Mouse (Mus musculus): ENCODE results near the gene Slc25a25. TPM values are rescaled to one million over a fixed set of nuclear protein-coding genes. Genes with fewer than 3 reads are reported as not detected.
"Not testable (repeated sequence)": the region's sequence is repeated elsewhere in the genome, so short reads cannot be mapped to it uniquely, and the experiment has no call there.

Gene Slc25a25
- polyA plus RNA-seq, 1 experiment: 6.9 TPM

GRCm38 (mm10) chr2:32487124-32487623, 35.9 kb upstream of the Slc25a25 start:
- H3K27ac ChIP-seq (ENCODE audit: insufficient read depth, low read depth, low read length): no peak overlapping the region
- no peaks in the 10 kb centered on the region for H3K4me1 ChIP-seq (ENCODE audit: control insufficient read depth, insufficient read depth, low read length)
- H3K4me3 ChIP-seq (ENCODE audit: insufficient read depth, low read length): no peak overlapping the region
- peak; percentile 96 for TF ChIP-seq CTCF (IDR thresholded peaks at IDR 0.05; ENCODE audit: low read depth, low read length)
- TF ChIP-seq POLR2A (IDR thresholded peaks at IDR 0.05; ENCODE audit: borderline replicate concordance, low read depth, low read length): no peak

- TF ChIP-seq CTCF (IDR thresholded peaks at IDR 0.05; ENCODE audit: low read depth, low read length) (no peak), POLR2A (IDR thresholded peaks at IDR 0.05; ENCODE audit: borderline replicate concordance, low read depth, low read length) (no peak)
- H3K4me3 ChIP-seq (ENCODE audit: insufficient read depth, low read length): no peak overlapping the region
- H3K4me1 ChIP-seq (ENCODE audit: control insufficient read depth, insufficient read depth, low read length): no peaks in the 10 kb centered on the region
- H3K27ac ChIP-seq (ENCODE audit: insufficient read depth, low read depth, low read length): no peak overlapping the region
Observed at GRCm38 (mm10) chr2:32486155-32486554, 34.9 kb upstream of the Slc25a25 start.

- Histone ChIP-seq H3K4me3 (ENCODE audit: insufficient read depth, low read length) (no peak overlapping the region), H3K27ac (ENCODE audit: insufficient read depth, low read depth, low read length) (no peak overlapping the region), H3K4me1 (ENCODE audit: control insufficient read depth, insufficient read depth, low read length) (no peaks in the 10 kb centered on the region)
- TF ChIP-seq CTCF (IDR thresholded peaks at IDR 0.05; ENCODE audit: low read depth, low read length) (no peak), POLR2A (IDR thresholded peaks at IDR 0.05; ENCODE audit: borderline replicate concordance, low read depth, low read length) (no peak)
Observed at GRCm38 (mm10) chr2:32485751-32486150, 34.5 kb upstream of the Slc25a25 start.

- Histone ChIP-seq H3K4me3 (ENCODE audit: insufficient read depth, low read length) (no peak overlapping the region), H3K4me1 (ENCODE audit: control insufficient read depth, insufficient read depth, low read length) (no peaks in the 10 kb centered on the region), H3K27ac (ENCODE audit: insufficient read depth, low read depth, low read length) (no peak overlapping the region)
- TF ChIP-seq CTCF (IDR thresholded peaks at IDR 0.05; ENCODE audit: low read depth, low read length) (no peak), POLR2A (IDR thresholded peaks at IDR 0.05; ENCODE audit: borderline replicate concordance, low read depth, low read length) (no peak)
Observed at GRCm38 (mm10) chr2:32484933-32485332, 33.7 kb upstream of the Slc25a25 start.

GRCm38 (mm10) chr2:32483179-32483875, 32.1 kb upstream of the Slc25a25 start:
- Histone ChIP-seq H3K4me3 (ENCODE audit: insufficient read depth, low read length) (no peak overlapping the region), H3K4me1 (ENCODE audit: control insufficient read depth, insufficient read depth, low read length) (peaks cover 3% of the 10 kb centered on the region; the same call in 1 of the 2 replicates), H3K27ac (ENCODE audit: insufficient read depth, low read depth, low read length) (no peak overlapping the region)
- TF ChIP-seq POLR2A (IDR thresholded peaks at IDR 0.05; ENCODE audit: borderline replicate concordance, low read depth, low read length) (no peak), CTCF (IDR thresholded peaks at IDR 0.05; ENCODE audit: low read depth, low read length) (no peak)

- no peak for TF ChIP-seq CTCF (IDR thresholded peaks at IDR 0.05; ENCODE audit: low read depth, low read length)
- TF ChIP-seq POLR2A (IDR thresholded peaks at IDR 0.05; ENCODE audit: borderline replicate concordance, low read depth, low read length): no peak
- Histone ChIP-seq H3K27ac (ENCODE audit: insufficient read depth, low read depth, low read length) (no peak overlapping the region), H3K4me3 (ENCODE audit: insufficient read depth, low read length) (no peak overlapping the region), H3K4me1 (ENCODE audit: control insufficient read depth, insufficient read depth, low read length) (peaks cover 3% of the 10 kb centered on the region; the same call in 1 of the 2 replicates)
Observed at GRCm38 (mm10) chr2:32482351-32482750, 31.1 kb upstream of the Slc25a25 start.

- not testable (repeated sequence) for H3K4me1 ChIP-seq (ENCODE audit: control insufficient read depth, insufficient read depth, low read length); H3K27ac ChIP-seq (ENCODE audit: insufficient read depth, low read depth, low read length); H3K4me3 ChIP-seq (ENCODE audit: insufficient read depth, low read length)
Observed at GRCm38 (mm10) chr2:32475361-32475760, 24.1 kb upstream of the Slc25a25 start.

- no peak overlapping the region for H3K27ac ChIP-seq (ENCODE audit: insufficient read depth, low read depth, low read length)
- H3K4me1 ChIP-seq (ENCODE audit: control insufficient read depth, insufficient read depth, low read length): peaks cover 3% of the 10 kb centered on the region; the same call in 1 of the 2 replicates
- TF ChIP-seq POLR2A (IDR thresholded peaks at IDR 0.05; ENCODE audit: borderline replicate concordance, low read depth, low read length): no peak
- peak; percentile 13; the same call in 1 of the 2 replicates for TF ChIP-seq CTCF (IDR thresholded peaks at IDR 0.05; ENCODE audit: low read depth, low read length)
- H3K4me3 ChIP-seq (ENCODE audit: insufficient read depth, low read length): no peak overlapping the region
Observed at GRCm38 (mm10) chr2:32471681-32472061, 20.4 kb upstream of the Slc25a25 start.

- no peak for TF ChIP-seq CTCF (IDR thresholded peaks at IDR 0.05; ENCODE audit: low read depth, low read length)
- TF ChIP-seq POLR2A (IDR thresholded peaks at IDR 0.05; ENCODE audit: borderline replicate concordance, low read depth, low read length): no peak
- H3K4me1 ChIP-seq (ENCODE audit: control insufficient read depth, insufficient read depth, low read length): peaks cover 3% of the 10 kb centered on the region; the same call in 1 of the 2 replicates
- H3K27ac ChIP-seq (ENCODE audit: insufficient read depth, low read depth, low read length): no peak overlapping the region
- H3K4me3 ChIP-seq (ENCODE audit: insufficient read depth, low read length): no peak overlapping the region
Observed at GRCm38 (mm10) chr2:32471001-32471680, 19.9 kb upstream of the Slc25a25 start.

GRCm38 (mm10) chr2:32464212-32464891, 13.1 kb upstream of the Slc25a25 start:
- Histone ChIP-seq H3K4me3 (ENCODE audit: insufficient read depth, low read length) (no peak overlapping the region), H3K27ac (ENCODE audit: insufficient read depth, low read depth, low read length) (no peak overlapping the region), H3K4me1 (ENCODE audit: control insufficient read depth, insufficient read depth, low read length) (peaks cover 6% of the 10 kb centered on the region)
- TF ChIP-seq POLR2A (IDR thresholded peaks at IDR 0.05; ENCODE audit: borderline replicate concordance, low read depth, low read length) (no peak), CTCF (IDR thresholded peaks at IDR 0.05; ENCODE audit: low read depth, low read length) (no peak)

All from bone marrow macrophage, adult 2 months (primary cell).